Mouse (Mus musculus) ES-E14 (cell line): ENCODE results near the gene Tnfsf12. TPM values are rescaled to one million over a fixed set of nuclear protein-coding genes. Genes with fewer than 3 reads are reported as not detected.

Source experiments
- DNase-seq: peaks from one replicate; pipeline ENCODE4 v3.0.0-alpha.2; 2013; ENCODE audit warnings: low read depth, low spot score
- H3K27ac ChIP-seq: 2 replicates; pipeline ENCODE4 v1.5.1; 2012; ENCODE audit warnings: low read depth, mild to moderate bottlenecking, low read length, moderate library complexity, mixed read lengths; ENCODE audit not compliant: poor library complexity, insufficient read depth, severe bottlenecking
- H3K36me3 ChIP-seq: 2 replicates; pipeline ENCODE4 v1.6.1; 2012; ENCODE audit warnings: mild to moderate bottlenecking, low read length, moderate library complexity, mixed read lengths; ENCODE audit not compliant: control insufficient read depth, poor library complexity, insufficient read depth, severe bottlenecking
- H3K4me1 ChIP-seq, 2 experiments: fragments of 150-350 bp in 1 of 2; sonication (generic) in 1 of 2; 2 replicates each; pipeline ENCODE4 v1.6.1; 2012; ENCODE audit warnings: low read length in 2 of 2, mild to moderate bottlenecking in 1 of 2, mixed read lengths in 1 of 2; ENCODE audit not compliant: control insufficient read depth in 2 of 2, insufficient read depth in 2 of 2, poor library complexity in 1 of 2
- H3K4me3 ChIP-seq, 2 experiments: fragments of 150-350 bp in 1 of 2; sonication (generic) in 1 of 2; 2 replicates each; pipeline ENCODE4 v1.5.1; 2012; ENCODE audit warnings: low read length in 2 of 2, low read depth in 1 of 2, mild to moderate bottlenecking in 1 of 2, mixed read lengths in 1 of 2; ENCODE audit not compliant: insufficient read depth in 1 of 2, poor library complexity in 1 of 2, severe bottlenecking in 1 of 2
- H3K9ac ChIP-seq: 2 replicates; pipeline ENCODE4 v1.6.1; 2012; ENCODE audit warnings: low read depth, mild to moderate bottlenecking, low read length, mixed read lengths; ENCODE audit not compliant: poor library complexity, insufficient read depth, severe bottlenecking
- H3K9me3 ChIP-seq: fragments of 150-350 bp; sonication (generic); 2 replicates; pipeline ENCODE4 v1.6.1; 2012; ENCODE audit warnings: low read depth, mild to moderate bottlenecking, low read length; ENCODE audit not compliant: control insufficient read depth, insufficient read depth
- CHD2 ChIP-seq: IDR thresholded peaks from 2 replicates; pipeline ENCODE4 v1.6.1; 2014; ENCODE audit warnings: mild to moderate bottlenecking, low read depth, low read length, inconsistent platforms
- HCFC1 ChIP-seq: IDR thresholded peaks from 2 replicates; pipeline ENCODE4 v1.6.1; 2012; ENCODE audit warnings: low read length, inconsistent platforms, borderline replicate concordance; ENCODE audit not compliant: insufficient read depth
- MAFK ChIP-seq: IDR thresholded peaks from 2 replicates; pipeline ENCODE4 v1.6.1; 2014; ENCODE audit warnings: mild to moderate bottlenecking, low read depth, low read length, inconsistent platforms; ENCODE audit not compliant: insufficient read depth
- ZC3H11A ChIP-seq: IDR thresholded peaks from 2 replicates; pipeline ENCODE4 v1.6.1; 2012; ENCODE audit warnings: low read depth, mild to moderate bottlenecking, inconsistent platforms, low read length, borderline replicate concordance
- ZNF384 ChIP-seq: IDR thresholded peaks from 2 replicates; pipeline ENCODE4 v1.6.1; 2012; ENCODE audit warnings: low read depth, low read length, inconsistent platforms
- in situ Hi-C, 2 experiments: fragments of 600-800 bp; cut with MboI; formaldehyde crosslinking; loops; one replicate each; pipeline ENCODE4 v1.15.1; 2025; ENCODE audit warnings: low sequenced_read_pairs in 2 of 2, inconsistent platforms in 1 of 2; ENCODE audit not compliant: unreplicated experiment in 2 of 2
- total RNA-seq: library from RNA; depleted of rRNA; stranded (reverse); fragments of 300-350 nt; gene quantifications from 2 replicates; pipeline ENCODE4 v1.2.3, GENCODE M21; 2012

Gene Tnfsf12
- total RNA-seq, 1 experiment = 8.7 TPM

GRCm38 (mm10) chr11:69697396-69697795, 1.7 kb upstream of the Tnfsf12 start:
- Histone ChIP-seq H3K4me1 (peaks cover 10 to 33% of the 10 kb centered on the region in 2 experiments), H3K4me3 (no peak overlapping the region), H3K9ac (peak overlapping the region; percentile 26; the same call in 1 of the 2 replicates), H3K9me3 (no peaks in the 10 kb centered on the region), H3K27ac (no peak overlapping the region; the same call in 1 of the 2 replicates), H3K36me3 (no peaks in the 10 kb centered on the region)
- no peak for DNase-seq
- in situ Hi-C loops = no loop called here
- TF ChIP-seq ZNF384 = no peak

- peak overlapping the region; percentile 55 to 66; a peak in 2 of 4 replicates for H3K4me3 ChIP-seq
- no peak for DNase-seq
- no peak overlapping the region for H3K27ac ChIP-seq
- peaks cover 8% of the 10 kb centered on the region; the same call in 1 of the 2 replicates for H3K36me3 ChIP-seq
- peaks cover 9 to 34% of the 10 kb centered on the region in 2 experiments for H3K4me1 ChIP-seq
- no peak for TF ChIP-seq ZC3H11A
- no peak for TF ChIP-seq CHD2
- TF ChIP-seq ZNF384 = no peak
- TF ChIP-seq HCFC1 = no peak
- TF ChIP-seq MAFK = no peak
- H3K9me3 ChIP-seq = no peaks in the 10 kb centered on the region
- peak overlapping the region; percentile 78; the same call in 1 of the 2 replicates for H3K9ac ChIP-seq
- in situ Hi-C loops = no loop called here
Observed at GRCm38 (mm10) chr11:69695046-69695360, 646 bp downstream of the Tnfsf12 start.

GRCm38 (mm10) chr11:69693421-69693965, 2.2 kb downstream of the Tnfsf12 start:
- H3K4me3 ChIP-seq = no peak overlapping the region

GRCm38 (mm10) chr11:69692863-69693262, 2.8 kb downstream of the Tnfsf12 start:
- TF ChIP-seq ZC3H11A (no peak), HCFC1 (no peak), ZNF384 (no peak), CHD2 (no peak), MAFK (no peak)
- H3K4me1 ChIP-seq = peaks cover 12 to 35% of the 10 kb centered on the region in 2 experiments
- no peaks in the 10 kb centered on the region for H3K9me3 ChIP-seq
- no peak for DNase-seq
- H3K36me3 ChIP-seq = peaks cover 8% of the 10 kb centered on the region; the same call in 1 of the 2 replicates
- in situ Hi-C loops = no loop called here
- H3K4me3 ChIP-seq = no peak overlapping the region
- no peak overlapping the region for H3K9ac ChIP-seq
- H3K27ac ChIP-seq = no peak overlapping the region

More at GRCm38 (mm10) chr11:69693421-69693965, 2.2 kb downstream of the Tnfsf12 start:
- H3K4me1 ChIP-seq = peaks cover 12 to 35% of the 10 kb centered on the region in 2 experiments
- no peaks in the 10 kb centered on the region for H3K9me3 ChIP-seq
- no peak for TF ChIP-seq ZC3H11A
- no peak overlapping the region for H3K27ac ChIP-seq
- H3K36me3 ChIP-seq = peaks cover 8% of the 10 kb centered on the region; the same call in 1 of the 2 replicates
- in situ Hi-C loops = no loop called here
- no peak overlapping the region for H3K9ac ChIP-seq
- DNase-seq = no peak

- no peak overlapping the region for H3K4me3 ChIP-seq
- peaks cover 9 to 32% of the 10 kb centered on the region in 2 experiments; a peak in 3 of 4 replicates for H3K4me1 ChIP-seq
- peaks cover 8% of the 10 kb centered on the region; the same call in 1 of the 2 replicates for H3K36me3 ChIP-seq
- H3K27ac ChIP-seq = peak overlapping the region; percentile 35; the same call in 1 of the 2 replicates
- in situ Hi-C loops = no loop called here
- no peak overlapping the region for H3K9ac ChIP-seq
- no peaks in the 10 kb centered on the region for H3K9me3 ChIP-seq
- TF ChIP-seq ZNF384 = no peak
- TF ChIP-seq MAFK = no peak
- TF ChIP-seq CHD2 = no peak
- TF ChIP-seq HCFC1 = no peak
- no peak for TF ChIP-seq ZC3H11A
- no peak for DNase-seq
Observed at GRCm38 (mm10) chr11:69692196-69692811, 3.3 kb downstream of the Tnfsf12 start.
